Mouse (Mus musculus): Measurements from ENCODE around the gene Tpd52l2.

DNA sequence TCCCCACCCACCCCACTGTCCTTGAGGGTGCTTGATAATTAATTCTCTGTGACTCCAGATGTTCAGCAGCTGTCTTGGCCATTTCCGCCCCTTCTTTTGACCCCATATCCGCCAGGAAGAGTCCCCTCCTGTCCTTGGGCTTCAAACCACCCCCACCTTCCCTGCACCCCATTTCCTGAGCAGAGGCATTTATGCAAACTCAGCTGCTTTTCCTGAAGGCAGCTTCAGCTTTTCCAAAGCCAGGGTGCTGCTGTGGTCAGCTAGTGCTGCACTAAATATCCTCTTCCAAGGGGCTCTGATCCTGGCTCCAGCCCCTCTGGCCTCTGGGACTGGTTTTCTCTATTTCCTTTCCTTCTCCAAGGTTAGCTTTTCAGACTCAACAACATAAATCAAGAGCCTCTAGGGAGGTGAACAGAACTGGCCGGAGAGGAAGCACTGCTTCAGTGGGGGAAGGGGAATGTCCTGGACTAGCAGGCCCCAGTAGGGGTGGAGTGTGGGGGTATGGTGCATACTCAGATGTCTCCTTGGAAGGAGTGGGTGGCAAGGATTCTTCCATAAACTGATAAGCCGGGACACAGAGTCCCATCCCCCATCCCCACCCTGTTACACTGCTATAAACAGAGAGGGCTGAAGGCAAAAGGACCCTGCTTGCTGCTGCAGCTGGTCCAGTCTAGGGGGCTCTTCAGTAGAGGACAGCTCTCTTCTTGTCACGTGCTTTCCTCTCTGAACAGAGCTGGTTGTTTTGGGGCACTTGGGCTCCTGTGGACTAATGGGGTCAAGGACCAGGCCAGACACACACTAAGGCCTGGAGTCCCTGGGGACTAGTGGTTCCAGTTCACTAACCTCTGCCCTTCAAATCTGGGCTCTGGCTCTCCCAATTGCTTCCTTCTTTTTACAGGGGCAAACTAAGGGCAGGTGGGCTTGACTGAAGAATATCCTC, 9.3 kb upstream of the Tpd52l2 start:
- no peak for TF ChIP-seq GATA1 (IDR thresholded peaks at IDR 0.05; ENCODE audit: borderline replicate concordance, low read length)
- no peak for TF ChIP-seq FLI1 (IDR thresholded peaks at IDR 0.05; ENCODE audit: low read length)
